Mouse (Mus musculus) liver, embryonic 14.5 days (tissue): ENCODE measurements around the gene Rxfp2. TPM values are rescaled to one million over a fixed set of nuclear protein-coding genes. Genes with fewer than 3 reads are reported as not detected.

Source experiments
- ATAC-seq: fragments of 200-750 bp; cut with Nextera tagmentation; 2 replicates; pipeline ENCODE4 v1.8.0; 2017; ENCODE audit warnings: moderate number of reproducible peaks, mild to moderate bottlenecking, moderate library complexity; ENCODE audit not compliant: insufficient read depth
- DNase-seq, 3 experiments: peaks; one replicate each; pipeline ENCODE4 v3.0.0-alpha.2; 2012 to 2013; ENCODE audit warnings: low read depth in 3 of 3, low spot score in 3 of 3
- H3K27ac ChIP-seq: fragments of 300-500 bp; sonication (generic); 2 replicates; pipeline ENCODE4 v1.5.1; 2014; ENCODE audit warnings: moderate library complexity, mild to moderate bottlenecking, control low read depth, inconsistent platforms
- H3K27me3 ChIP-seq: fragments of 300-500 bp; sonication (generic); 2 replicates; pipeline ENCODE4 v1.6.1; 2014; ENCODE audit warnings: mild to moderate bottlenecking, low read length, moderate library complexity; ENCODE audit not compliant: control insufficient read depth, insufficient read depth
- H3K36me3 ChIP-seq: fragments of 300-500 bp; sonication (generic); replicated peaks from 2 replicates; pipeline ENCODE4 v1.6.1; 2014; ENCODE audit warnings: low read depth; ENCODE audit not compliant: control insufficient read depth, insufficient read depth
- H3K4me1 ChIP-seq, 2 experiments: fragments of 200-500 bp in 1 of 2; fragments of 300-500 bp in 1 of 2; sonication (generic) in 1 of 2; replicated peaks; 2 replicates each; pipeline ENCODE4 v1.6.1; 2012 to 2014; ENCODE audit warnings: antibody characterized with exemption in 1 of 2, inconsistent platforms in 1 of 2, low read length in 1 of 2; ENCODE audit not compliant: control insufficient read depth in 2 of 2, insufficient read depth in 2 of 2
- H3K4me2 ChIP-seq: fragments of 300-500 bp; sonication (generic); 2 replicates; pipeline ENCODE4 v1.6.1; 2014; ENCODE audit warnings: low read depth, mild to moderate bottlenecking, control low read depth, moderate library complexity
- H3K4me3 ChIP-seq, 2 experiments: fragments of 200-500 bp in 1 of 2; fragments of 300-500 bp in 1 of 2; sonication (generic) in 1 of 2; 2 replicates each; pipeline ENCODE4 v1.5.1; 2012 to 2014; ENCODE audit warnings: low read depth in 2 of 2, low read length in 2 of 2, mild to moderate bottlenecking in 2 of 2, control low read depth in 1 of 2, inconsistent platforms in 1 of 2, moderate library complexity in 1 of 2; ENCODE audit not compliant: insufficient read depth in 1 of 2
- H3K9ac ChIP-seq: fragments of 300-500 bp; sonication (generic); replicated peaks from 2 replicates; pipeline ENCODE4 v1.6.1; 2014; ENCODE audit warnings: mild to moderate bottlenecking, control low read depth, moderate library complexity
- H3K9me3 ChIP-seq: fragments of 300-500 bp; sonication (generic); 2 replicates; pipeline ENCODE4 v1.6.1; 2016; ENCODE audit warnings: low read length, mixed read lengths; ENCODE audit not compliant: control insufficient read depth
- CTCF ChIP-seq: IDR thresholded peaks from 2 replicates; pipeline ENCODE4 v1.5.1; 2016; ENCODE audit warnings: antibody characterized with exemption, low read depth, control low read depth
- EP300 ChIP-seq: IDR thresholded peaks from 2 replicates; pipeline ENCODE4 v1.6.1; 2016; ENCODE audit warnings: antibody characterized with exemption, low read depth
- WGBS: fragments of 180-500 bp; shearing (Covaris S2); extraction: QIAGEN DNeasy Blood & Tissue Kit; methylation state at CpG from one replicate; pipeline ENCODE4 v1.1.7; 2014; ENCODE audit not compliant: insufficient replicate concordance; 5-methylcytosine and 5-hydroxymethylcytosine counted together
- polyA plus RNA-seq, 2 experiments: library from polyadenylated mRNA; depleted of rRNA in 1 of 2; stranded (reverse) in 1 of 2; unstranded in 1 of 2; fragments of >200 nt; fragmentation: Nextera tagmentation in 1 of 2; extraction: Ambion mirVana in 1 of 2; gene quantifications; 2 replicates each; pipeline versions ENCODE4 v1.2.1 to v1.2.3; 2012 to 2014

Gene Rxfp2
- polyA plus RNA-seq, 2 experiments: not detected

DNA sequence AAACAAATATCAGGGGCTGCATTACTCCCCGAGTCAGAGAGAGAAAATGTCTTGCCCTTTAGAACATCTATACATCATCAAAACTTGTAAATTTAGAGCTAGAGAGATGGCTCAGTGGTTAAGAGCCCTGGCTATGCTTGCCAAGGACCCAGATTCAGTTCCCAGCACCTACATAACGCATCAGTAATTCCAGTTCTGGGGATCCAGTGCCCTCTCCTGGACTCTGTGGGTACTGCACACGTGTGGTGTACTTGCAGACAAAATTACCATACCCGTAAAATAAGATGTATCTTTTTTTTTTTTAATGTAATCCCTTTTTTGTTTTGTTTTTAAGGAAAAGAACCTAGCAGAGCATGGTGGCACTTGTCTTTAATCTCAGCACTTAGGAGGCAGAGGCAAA lies 21.9 kb upstream of the Rxfp2 start:
- ATAC-seq (no peak), DNase-seq (no peak)
- no peaks in the 10 kb centered on the region for H3K9me3 ChIP-seq
- H3K4me1 ChIP-seq: no peaks in the 10 kb centered on the region
- H3K36me3 ChIP-seq: no peaks in the 10 kb centered on the region
- H3K4me3 ChIP-seq: no peak overlapping the region
- H3K4me2 ChIP-seq: no peak overlapping the region
- 66% methylated on average over 4 of the region's 4 CpGs for WGBS
- no peak overlapping the region for H3K27ac ChIP-seq
- H3K9ac ChIP-seq: no peak overlapping the region
- H3K27me3 ChIP-seq: no peaks in the 10 kb centered on the region
- no peak for TF ChIP-seq EP300
- peak; percentile 33 for TF ChIP-seq CTCF

DNA sequence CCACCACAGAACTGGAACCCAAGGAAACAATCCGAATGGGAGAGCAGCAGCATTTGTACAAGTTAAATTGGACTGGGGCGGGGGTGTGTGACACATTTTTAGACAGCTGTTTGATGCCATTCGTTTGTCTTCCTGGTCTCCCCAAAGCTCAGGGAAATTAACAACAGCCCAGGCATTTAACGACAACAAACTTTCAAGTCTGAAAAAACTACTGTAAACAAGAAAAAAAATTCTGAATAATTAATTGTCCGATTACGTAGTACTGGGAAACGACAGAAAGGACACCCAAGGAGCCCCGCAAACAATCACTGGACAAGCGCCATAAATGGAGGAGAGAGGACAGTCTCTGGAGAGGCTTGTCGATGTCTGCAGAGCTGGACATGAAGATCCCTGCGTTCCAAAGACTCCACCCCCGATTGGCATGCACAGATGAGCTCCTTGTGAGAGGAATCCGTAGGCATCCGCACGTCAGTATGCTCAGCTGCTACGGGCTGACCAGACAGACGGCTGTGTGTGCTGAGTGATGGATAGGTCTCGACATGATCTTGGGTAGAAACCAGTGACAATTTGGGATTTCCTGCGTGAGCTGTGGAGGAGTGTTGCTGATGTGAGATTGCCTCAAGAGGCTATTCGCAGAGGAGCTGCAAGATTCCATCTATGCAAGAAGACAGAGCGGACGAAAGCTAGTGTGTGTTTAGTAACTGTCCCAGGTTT lies 21.0 kb upstream of the Rxfp2 start:
- no peak for ATAC-seq
- Histone ChIP-seq H3K4me1 (no peaks in the 10 kb centered on the region), H3K4me3 (no peak overlapping the region), H3K9ac (no peak overlapping the region), H3K4me2 (no peak overlapping the region), H3K27ac (no peak overlapping the region), H3K9me3 (no peaks in the 10 kb centered on the region), H3K36me3 (no peaks in the 10 kb centered on the region), H3K27me3 (no peaks in the 10 kb centered on the region)
- no peak for DNase-seq
- TF ChIP-seq CTCF (no peak), EP300 (no peak)
- 72% methylated on average over 22 of the region's 22 CpGs for WGBS

DNA sequence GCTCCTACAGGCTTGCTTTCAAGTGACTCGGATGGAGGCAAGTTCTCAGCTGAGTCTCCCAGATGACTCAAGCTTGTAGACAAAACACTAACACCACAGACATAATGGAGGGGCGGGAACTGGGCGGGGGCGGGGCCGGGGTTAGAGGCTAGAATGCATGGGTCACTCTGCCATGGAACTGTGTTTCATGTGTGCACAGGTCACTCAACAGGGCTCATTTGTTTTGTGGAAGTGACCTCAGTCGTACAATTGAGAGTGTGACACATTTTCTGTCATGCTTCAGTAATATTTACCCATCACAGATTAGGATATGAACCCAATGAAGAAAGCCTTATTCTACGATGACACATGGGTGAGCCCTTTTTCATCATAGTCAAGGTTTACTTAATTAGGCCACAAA lies 20.2 kb upstream of the Rxfp2 start:
- 62% methylated on average over 7 of the region's 7 CpGs for WGBS
- no peak for ATAC-seq
- H3K4me1 ChIP-seq: no peaks in the 10 kb centered on the region
- DNase-seq: no peak
- H3K27me3 ChIP-seq: no peaks in the 10 kb centered on the region
- H3K9ac ChIP-seq: no peak overlapping the region
- no peak for TF ChIP-seq CTCF
- no peak overlapping the region for H3K27ac ChIP-seq
- no peaks in the 10 kb centered on the region for H3K36me3 ChIP-seq
- H3K4me3 ChIP-seq: no peak overlapping the region
- no peak overlapping the region for H3K4me2 ChIP-seq
- H3K9me3 ChIP-seq: no peaks in the 10 kb centered on the region

DNA sequence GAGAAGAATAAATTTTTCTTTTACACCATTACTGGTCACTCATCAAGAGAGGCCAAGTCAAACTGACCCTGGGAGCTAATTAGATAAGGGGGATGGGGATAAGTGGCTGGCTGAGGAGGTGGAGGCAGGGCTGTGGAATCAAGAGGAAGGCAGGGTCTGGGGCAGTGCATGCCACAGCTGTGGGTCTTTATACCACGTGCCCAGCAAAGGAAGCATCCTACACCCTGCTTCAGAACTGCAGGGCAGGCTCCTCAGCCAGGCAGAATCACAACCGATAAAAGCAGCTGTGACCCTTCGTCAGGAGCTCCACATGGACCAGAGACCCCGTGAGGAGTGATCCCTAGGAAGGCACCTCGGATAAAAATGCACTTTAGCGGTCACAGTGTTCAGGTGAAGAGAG lies 13.1 kb upstream of the Rxfp2 start:
- H3K4me3 ChIP-seq: no peak overlapping the region
- TF ChIP-seq EP300: no peak
- H3K9me3 ChIP-seq: no peaks in the 10 kb centered on the region
- no peak overlapping the region for H3K9ac ChIP-seq
- no peak for ATAC-seq
- WGBS: 49% methylated on average over 6 of the region's 6 CpGs
- no peaks in the 10 kb centered on the region for H3K4me1 ChIP-seq
- no peak overlapping the region for H3K27ac ChIP-seq
- no peaks in the 10 kb centered on the region for H3K36me3 ChIP-seq
- no peak overlapping the region for H3K4me2 ChIP-seq
- H3K27me3 ChIP-seq: no peaks in the 10 kb centered on the region
- no peak for DNase-seq

DNA sequence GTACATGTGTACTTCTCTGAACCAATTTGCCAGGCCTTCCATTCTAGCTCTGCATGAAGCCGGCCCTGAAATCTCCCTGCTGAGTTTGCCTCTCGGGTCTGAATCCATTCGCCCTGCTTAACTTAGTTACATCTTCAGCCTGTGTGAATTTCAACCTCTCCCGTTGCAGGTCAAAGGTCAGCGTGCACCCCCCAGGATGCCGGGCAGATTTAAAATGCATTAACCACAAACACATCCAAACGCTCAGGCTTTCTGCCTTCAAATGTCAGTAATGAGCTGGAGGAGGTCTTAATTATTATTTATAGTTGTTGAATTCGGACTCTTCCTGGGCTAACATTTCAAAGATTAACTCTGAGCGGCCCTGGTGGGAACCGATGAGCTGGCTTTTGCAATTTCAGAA lies 1.6 kb upstream of the Rxfp2 start:
- no peak for TF ChIP-seq CTCF
- no peak for TF ChIP-seq EP300
- no peak overlapping the region for H3K9ac ChIP-seq
- H3K9me3 ChIP-seq: no peaks in the 10 kb centered on the region
- no peak for ATAC-seq
- no peak overlapping the region for H3K4me2 ChIP-seq
- no peak overlapping the region for H3K4me3 ChIP-seq
- no peaks in the 10 kb centered on the region for H3K27me3 ChIP-seq
- 50% methylated on average over 10 of the region's 10 CpGs for whole genome bisulfite sequencing
- no peaks in the 10 kb centered on the region for H3K4me1 ChIP-seq
- no peak for DNase-seq
- H3K27ac ChIP-seq: no peak overlapping the region
- H3K36me3 ChIP-seq: no peaks in the 10 kb centered on the region
